Mouse (Mus musculus) olfactory bulb, adult 2 months (tissue): Measurements from ENCODE around the gene Fam69a.

Source experiments
- CTCF ChIP-seq: fragments of 200-500 bp; IDR thresholded peaks from 2 replicates; pipeline ENCODE4 v1.5.1; 2012; ENCODE audit warnings: low read depth, mild to moderate bottlenecking, low read length, moderate library complexity; ENCODE audit not compliant: insufficient read depth
- POLR2A ChIP-seq: fragments of 200-500 bp; IDR thresholded peaks from 2 replicates; pipeline ENCODE4 v1.6.1; 2012; ENCODE audit warnings: mild to moderate bottlenecking, low read depth, low read length, moderate library complexity; ENCODE audit not compliant: insufficient read depth

DNA sequence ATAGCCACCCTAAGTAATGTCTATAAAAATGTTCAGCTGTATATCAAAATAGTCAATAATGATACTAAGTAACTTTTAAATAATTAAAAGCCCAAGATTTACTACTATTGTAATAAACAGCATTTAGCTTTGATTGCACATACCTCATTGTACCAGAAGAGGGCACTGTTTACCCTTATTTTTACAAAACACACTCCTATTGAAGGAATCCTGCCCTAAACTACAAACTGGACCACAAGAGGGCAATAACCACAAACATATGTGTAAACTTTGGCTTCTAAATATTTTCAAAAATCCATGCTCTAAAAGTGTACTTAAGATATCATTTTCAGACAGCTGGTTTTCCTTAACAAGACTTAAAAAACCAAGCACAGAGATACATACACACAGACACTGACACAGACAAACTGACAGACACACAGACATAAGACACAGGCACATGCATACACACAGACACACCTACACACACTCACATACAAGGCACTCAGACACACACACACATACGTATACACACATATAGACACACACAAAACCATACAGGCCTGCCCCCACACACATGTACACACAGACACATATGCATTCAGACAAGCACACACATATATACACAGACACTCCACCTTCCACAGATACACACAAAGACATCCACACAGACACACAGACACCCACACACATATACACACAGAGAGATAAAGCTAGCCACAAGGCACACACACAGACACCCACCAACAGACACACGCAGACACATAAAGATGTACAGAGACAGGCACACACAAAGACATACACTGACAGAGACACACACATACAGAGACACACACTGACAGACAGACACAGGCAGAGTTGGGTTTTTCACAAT is 65.3 kb downstream of the Fam69a start:
- TF ChIP-seq CTCF (no peak), POLR2A (no peak)
